Mouse (Mus musculus) olfactory bulb, adult 2 months (tissue): ENCODE results near the gene Gse1. TPM values are rescaled to one million over a fixed set of nuclear protein-coding genes. Genes with fewer than 3 reads are reported as not detected.

Source experiments
- H3K27ac ChIP-seq: fragments of 200-500 bp; 2 replicates; pipeline ENCODE4 v1.5.1; 2012; ENCODE audit warnings: low read depth, low read length; ENCODE audit not compliant: insufficient read depth
- H3K4me1 ChIP-seq: fragments of 200-500 bp; 2 replicates; pipeline ENCODE4 v1.6.1; 2012; ENCODE audit warnings: low read length; ENCODE audit not compliant: control insufficient read depth, insufficient read depth
- H3K4me3 ChIP-seq: fragments of 200-500 bp; 2 replicates; pipeline ENCODE4 v1.5.1; 2012; ENCODE audit warnings: mild to moderate bottlenecking, low read depth, low read length, moderate library complexity; ENCODE audit not compliant: insufficient read depth
- CTCF ChIP-seq: fragments of 200-500 bp; IDR thresholded peaks from 2 replicates; pipeline ENCODE4 v1.5.1; 2012; ENCODE audit warnings: low read depth, mild to moderate bottlenecking, low read length, moderate library complexity; ENCODE audit not compliant: insufficient read depth
- POLR2A ChIP-seq: fragments of 200-500 bp; IDR thresholded peaks from 2 replicates; pipeline ENCODE4 v1.6.1; 2012; ENCODE audit warnings: mild to moderate bottlenecking, low read depth, low read length, moderate library complexity; ENCODE audit not compliant: insufficient read depth
- WGBS: fragments of 180-500 bp; shearing (Covaris S2); methylation state at CpG from one replicate; pipeline ENCODE4 v1.1.7; 2018; 5-methylcytosine and 5-hydroxymethylcytosine counted together
- polyA plus RNA-seq: library from polyadenylated mRNA; stranded (reverse); fragments of >200 nt; gene quantifications from 2 replicates; pipeline ENCODE4 v1.2.4, GENCODE M21; 2012; ENCODE audit warnings: low replicate concordance; ENCODE audit not compliant: missing spikeins, insufficient read depth, insufficient read length

The Gse1 gene
- polyA plus RNA-seq, 1 experiment, result 42.5 TPM

- Histone ChIP-seq H3K4me3 (peak overlapping the region; percentile 87), H3K4me1 (peaks cover 78% of the 10 kb centered on the region), H3K27ac (no peak overlapping the region)
- 0 out of 2 replicates have a peak, but pooled peaks have one; percentile 18 for TF ChIP-seq POLR2A
- no peak for TF ChIP-seq CTCF
- WGBS, result 69% methylated on average over 18 of the region's 18 CpGs
These were observed 2.7 kb downstream of the Gse1 start for GRCm38 (mm10) chr8:120230715-120231614.

- H3K4me3 ChIP-seq, result peak overlapping the region; percentile 39
- TF ChIP-seq CTCF (no peak), POLR2A (no peak)
- 67% methylated on average over 3 of the region's 3 CpGs for WGBS
- peaks cover 72% of the 10 kb centered on the region for H3K4me1 ChIP-seq
- no peak overlapping the region for H3K27ac ChIP-seq
These were observed 3.6 kb downstream of the Gse1 start for GRCm38 (mm10) chr8:120231870-120232269.

- TF ChIP-seq CTCF (no peak), POLR2A (no peak)
- Histone ChIP-seq H3K4me3 (peak overlapping the region; percentile 39), H3K4me1 (peaks cover 68% of the 10 kb centered on the region), H3K27ac (peak overlapping the region; percentile 12; the same call in 1 of the 2 replicates)
- 41% methylated on average over 4 of the region's 4 CpGs for WGBS
These were observed 4.1 kb downstream of the Gse1 start for GRCm38 (mm10) chr8:120232398-120232797.

GRCm38 (mm10) chr8:120232913-120233312, 4.7 kb downstream of the Gse1 start:
- TF ChIP-seq POLR2A (no peak), CTCF (no peak)
- Histone ChIP-seq H3K4me1 (peaks cover 63% of the 10 kb centered on the region), H3K4me3 (peak overlapping the region; percentile 39), H3K27ac (peak overlapping the region; percentile 12; the same call in 1 of the 2 replicates)
- 30% methylated on average over 13 of the region's 13 CpGs for WGBS

- no peak overlapping the region for H3K4me3 ChIP-seq
- 50% methylated on average over 12 of the region's 12 CpGs for WGBS
- no peak overlapping the region for H3K27ac ChIP-seq
- H3K4me1 ChIP-seq, result peaks cover 56% of the 10 kb centered on the region
- TF ChIP-seq POLR2A (no peak), CTCF (no peak)
These were observed 6.2 kb downstream of the Gse1 start for GRCm38 (mm10) chr8:120234457-120234856.

GRCm38 (mm10) chr8:120234866-120235265, 6.6 kb downstream of the Gse1 start:
- TF ChIP-seq POLR2A (no peak), CTCF (no peak)
- Histone ChIP-seq H3K27ac (no peak overlapping the region), H3K4me1 (peaks cover 52% of the 10 kb centered on the region), H3K4me3 (no peak overlapping the region)
- WGBS, result 51% methylated on average over 8 of the region's 8 CpGs

- no peak for TF ChIP-seq POLR2A
- no peak for TF ChIP-seq CTCF
- no peaks in the 10 kb centered on the region for H3K4me1 ChIP-seq
- no peak overlapping the region for H3K27ac ChIP-seq
- no peak overlapping the region for H3K4me3 ChIP-seq
- 94% methylated on average over 4 of the region's 4 CpGs for WGBS
These were observed 15.0 kb downstream of the Gse1 start for GRCm38 (mm10) chr8:120243222-120243621.

GRCm38 (mm10) chr8:120243916-120244451, 15.7 kb downstream of the Gse1 start:
- TF ChIP-seq POLR2A (no peak), CTCF (no peak)
- no peak overlapping the region for H3K4me3 ChIP-seq
- H3K27ac ChIP-seq, result no peak overlapping the region
- WGBS, result 95% methylated on average over 5 of the region's 5 CpGs
- no peaks in the 10 kb centered on the region for H3K4me1 ChIP-seq

- TF ChIP-seq POLR2A (no peak), CTCF (no peak)
- Histone ChIP-seq H3K4me3 (no peak overlapping the region), H3K27ac (no peak overlapping the region), H3K4me1 (peaks cover 1% of the 10 kb centered on the region; the same call in 1 of the 2 replicates)
- WGBS, result 91% methylated on average over 10 of the region's 10 CpGs
These were observed 16.3 kb downstream of the Gse1 start for GRCm38 (mm10) chr8:120244553-120244952.
